Mouse (Mus musculus): Measurements from ENCODE around the gene Irx5. TPM values are rescaled to one million over a fixed set of nuclear protein-coding genes. Genes with fewer than 3 reads are reported as not detected.

The Irx5 gene
- not detected for total RNA-seq (2021)
- long read RNA-seq, experiment 1 = 0 reads
- long read RNA-seq, experiment 2 = 0 reads

GRCm38 (mm10) chr8:92357398-92357981 is at the start of gene Irx5:
Irx5 (plus strand) TSS chr8:92357625.
- peak; percentile 48 for DNase-seq
- intact Hi-C loops (cut with DNase I; ENCODE audit: low total_unique reads) = no loop called here

- intact Hi-C loops (cut with DNase I; ENCODE audit: low total_unique reads) = no loop called here
- no peak for DNase-seq
Observed at GRCm38 (mm10) chr8:92312178-92312577, 45.2 kb upstream of the Irx5 start.

DNA sequence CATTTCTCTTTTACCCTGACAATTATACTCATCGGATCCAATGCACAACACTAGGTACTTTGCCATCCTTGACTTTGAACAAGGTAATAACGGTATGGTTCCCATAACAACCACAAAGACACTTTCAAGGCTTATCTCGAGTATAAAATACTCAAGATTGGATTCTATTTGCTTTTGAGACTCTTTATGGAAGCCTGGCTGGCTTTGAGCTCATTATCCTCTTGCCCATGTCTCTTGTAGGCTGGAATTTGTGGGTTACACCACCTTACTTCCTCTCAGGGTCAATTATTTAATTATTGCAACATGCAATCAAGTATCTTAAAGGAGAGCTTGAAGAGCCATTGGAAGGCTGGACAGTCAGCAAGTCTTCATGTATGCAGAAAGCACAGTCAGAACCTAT is 43.7 kb upstream of the Irx5 start:
- no peak for DNase-seq
- intact Hi-C loops (cut with DNase I; ENCODE audit: low total_unique reads) = no loop called here

DNA sequence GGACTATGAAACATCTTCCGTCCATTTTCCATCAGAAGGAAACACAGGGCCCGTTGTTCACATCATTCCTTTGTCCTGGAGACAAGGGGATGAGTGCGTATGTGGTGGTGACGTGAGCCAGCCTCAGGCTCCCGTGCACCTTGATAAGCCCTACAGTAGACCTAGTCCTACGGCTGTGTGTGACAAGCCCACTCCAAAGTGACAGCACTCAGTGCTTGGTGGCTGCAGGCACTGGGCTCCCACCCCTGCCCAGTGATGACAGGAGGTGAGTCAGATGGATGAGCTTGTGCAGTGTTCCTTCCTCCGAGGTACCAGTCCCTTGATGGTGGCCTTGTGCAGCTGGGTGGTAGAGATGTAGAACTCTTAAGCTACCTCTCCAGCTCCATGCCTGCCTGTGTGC is 33.7 kb upstream of the Irx5 start:
- intact Hi-C loops (cut with DNase I; ENCODE audit: low total_unique reads) = no loop called here
- no peak for DNase-seq

DNA sequence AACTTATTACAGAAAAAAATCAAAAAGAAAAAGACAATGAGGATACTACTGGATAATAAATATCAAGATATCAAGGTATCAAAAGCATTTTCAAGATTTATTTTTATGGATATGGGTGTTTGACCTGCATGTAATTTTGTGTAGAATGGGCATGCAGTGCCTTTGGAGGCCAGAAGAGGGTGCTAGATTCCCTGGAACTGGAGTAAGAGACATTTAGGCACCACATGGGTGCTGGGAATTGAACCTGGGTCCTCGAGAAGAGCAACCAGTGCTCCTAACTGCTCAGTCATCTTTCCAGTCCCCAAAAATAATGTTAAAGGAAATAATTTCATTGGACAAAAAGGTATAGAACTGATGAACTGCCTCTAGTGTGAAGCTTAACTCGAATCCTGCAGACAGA is 30.2 kb upstream of the Irx5 start:
- intact Hi-C loops (cut with DNase I; ENCODE audit: low total_unique reads) = no loop called here

DNA sequence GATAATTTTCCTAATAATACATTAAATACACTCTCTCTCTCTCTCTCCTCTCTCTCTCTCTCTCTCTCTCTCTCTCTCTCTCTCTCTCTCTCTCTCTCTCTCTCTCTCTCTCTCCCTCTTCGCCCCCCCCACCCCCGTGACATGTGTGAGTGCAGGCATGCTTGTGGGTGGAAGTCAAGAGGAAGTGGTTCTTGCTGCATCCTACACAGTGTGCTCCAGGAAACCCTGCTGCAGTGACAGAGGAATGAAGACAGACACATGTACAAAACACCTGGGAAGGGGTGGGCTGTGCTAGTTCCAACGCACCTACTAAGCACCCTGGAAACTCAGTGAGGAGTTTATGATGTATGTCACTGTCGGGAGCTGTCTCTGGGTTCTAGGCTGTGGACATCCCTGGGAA is 28.2 kb upstream of the Irx5 start:
- intact Hi-C loops (cut with DNase I; ENCODE audit: low total_unique reads) = no loop called here

More for the DNA sequence above, 30.2 kb upstream of the Irx5 start:
- DNase-seq = no peak

DNA sequence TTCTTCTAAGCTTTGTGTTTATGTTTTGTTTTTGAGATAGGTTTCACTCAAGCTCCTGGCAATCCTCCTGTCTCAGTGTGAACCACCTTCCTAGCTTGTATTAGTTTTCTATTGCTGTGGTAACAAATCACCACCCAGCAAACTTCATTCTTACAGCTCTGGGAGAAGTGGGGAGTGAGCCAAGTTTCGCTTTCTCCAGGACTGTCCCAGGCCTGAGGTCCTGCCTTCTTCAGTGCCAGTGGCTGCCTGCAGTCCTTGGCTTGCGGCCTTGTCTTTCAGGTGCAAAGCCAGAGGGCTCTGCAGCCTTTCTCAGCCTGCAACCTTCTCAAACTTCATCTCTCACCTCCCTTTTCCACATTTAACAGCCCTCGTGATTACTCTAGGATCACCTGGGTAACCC is 25.6 kb upstream of the Irx5 start:
- DNase-seq = no peak

More for the DNA sequence above, 28.2 kb upstream of the Irx5 start:
- DNase-seq = no peak

GRCm38 (mm10) chr8:92333406-92333805 is 24.0 kb upstream of the Irx5 start:
- intact Hi-C loops (cut with DNase I; ENCODE audit: low total_unique reads) = no loop called here
- DNase-seq = no peak

More for the DNA sequence above, 25.6 kb upstream of the Irx5 start:
- intact Hi-C loops (cut with DNase I; ENCODE audit: low total_unique reads) = no loop called here

DNA sequence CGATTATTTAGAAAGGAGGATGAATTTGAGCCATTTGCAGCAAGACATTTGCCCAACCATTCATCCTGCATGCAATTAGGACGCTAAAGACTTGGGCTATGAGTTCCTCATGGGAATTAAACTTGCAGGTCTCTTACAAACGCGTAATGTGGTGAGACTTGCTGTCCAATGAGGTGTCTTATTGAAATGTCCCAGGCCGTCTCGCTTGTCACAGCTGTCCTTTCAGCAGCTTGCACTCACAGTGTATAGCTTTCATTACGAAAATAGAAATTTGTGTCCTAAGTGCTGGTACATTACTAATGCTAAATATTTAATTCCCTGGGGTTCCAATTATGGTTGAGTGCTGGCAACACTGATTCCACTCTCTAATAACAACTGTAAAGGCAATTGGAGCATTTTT is 22.3 kb upstream of the Irx5 start:
- no peak for DNase-seq
- intact Hi-C loops (cut with DNase I; ENCODE audit: low total_unique reads) = no loop called here

GRCm38 (mm10) chr8:92336041-92336440 is 21.4 kb upstream of the Irx5 start:
- DNase-seq = no peak
- intact Hi-C loops (cut with DNase I; ENCODE audit: low total_unique reads) = no loop called here

- DNase-seq = no peak
- intact Hi-C loops (cut with DNase I; ENCODE audit: low total_unique reads) = no loop called here
Observed at GRCm38 (mm10) chr8:92343544-92343943, 13.9 kb upstream of the Irx5 start.

DNA sequence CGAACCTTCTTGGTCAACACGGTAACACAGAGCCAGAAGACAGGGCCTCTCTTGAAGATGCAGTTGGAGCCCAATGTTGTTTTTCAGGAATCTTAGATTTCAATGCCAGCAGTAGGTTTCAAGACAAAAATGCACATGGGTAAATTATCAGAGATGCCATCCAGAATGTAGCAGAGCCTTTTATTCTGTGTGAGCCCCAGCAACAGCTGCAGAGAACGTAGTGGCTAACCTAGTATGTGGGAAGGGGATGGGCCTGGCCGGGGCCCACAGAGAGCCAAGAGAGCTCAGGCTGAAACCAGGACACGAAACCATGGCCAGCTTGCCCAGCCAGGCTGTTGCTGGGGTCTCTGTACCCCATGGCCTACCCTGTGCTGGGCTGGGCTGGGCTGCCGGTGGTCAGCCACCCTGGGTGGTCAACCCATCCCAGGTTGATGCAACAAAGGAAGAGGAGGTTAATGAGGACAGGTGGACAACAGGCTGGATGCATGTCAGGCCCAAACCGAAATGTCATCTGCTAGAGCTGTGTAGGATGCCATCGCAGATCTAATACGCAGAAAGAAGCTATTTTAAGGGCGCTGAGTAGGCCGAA is 7.4 kb upstream of the Irx5 start:
- intact Hi-C loops (cut with DNase I; ENCODE audit: low total_unique reads) = loop anchor here (5.0 kb wide), 1 partner anchor 548 kb away; the partner anchor contains the start of gene Irx3
- no peak for DNase-seq

- intact Hi-C loops (cut with DNase I; ENCODE audit: low total_unique reads) = loop anchor here (5.0 kb wide), 1 partner anchor 551 kb away; the partner anchor contains the start of gene Irx3
- DNase-seq = no peak
Observed at GRCm38 (mm10) chr8:92353405-92353804, 4.0 kb upstream of the Irx5 start.

- intact Hi-C loops (cut with DNase I; ENCODE audit: low total_unique reads) = loop anchor here (5.0 kb wide), 1 partner anchor 553 kb away; the partner anchor contains the start of gene Irx3
- no peak for DNase-seq
Observed at GRCm38 (mm10) chr8:92354536-92355482, 2.6 kb upstream of the Irx5 start.

- DNase-seq = peak; percentile 95
Observed at GRCm38 (mm10) chr8:92355701-92356612, 1.5 kb upstream of the Irx5 start.

DNA sequence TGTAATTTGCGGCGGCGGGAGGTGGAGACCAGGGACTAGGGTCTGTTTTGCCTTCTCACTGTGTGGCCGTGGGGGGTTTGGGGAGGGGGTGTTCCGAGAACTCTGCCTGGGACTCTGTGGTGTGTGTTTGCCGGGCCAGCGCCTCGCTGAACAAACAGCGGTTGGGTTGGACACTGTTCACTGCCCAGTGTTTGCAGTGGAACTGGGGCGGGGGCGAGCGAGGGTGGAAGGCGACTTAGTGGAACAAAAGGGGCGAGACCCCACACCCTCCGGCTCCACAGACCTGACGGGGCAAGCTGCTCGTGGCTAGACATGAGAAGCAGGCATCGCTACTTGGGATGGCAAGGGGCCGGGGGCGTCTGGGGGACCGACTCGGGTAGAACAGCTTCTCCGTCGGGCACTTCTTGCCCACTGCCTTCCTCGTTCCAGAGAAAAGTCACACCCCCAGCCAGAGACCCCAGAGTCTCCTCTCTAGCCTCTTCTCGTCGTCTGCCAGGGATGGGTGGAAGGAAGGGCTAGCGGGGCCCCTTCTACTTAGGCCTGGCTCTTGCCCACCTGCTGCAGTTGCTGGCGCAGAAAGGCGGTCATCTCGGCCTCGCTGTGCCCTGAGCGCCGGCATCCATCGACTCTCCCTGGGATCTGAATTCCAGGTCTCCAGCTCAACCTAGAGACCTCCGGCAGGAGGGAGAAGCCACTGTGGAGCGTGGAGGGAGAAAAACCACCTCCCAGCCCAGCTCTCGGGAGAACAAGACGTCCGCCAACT is 631 bp upstream of the Irx5 start:
- intact Hi-C loops (cut with DNase I; ENCODE audit: low total_unique reads) = no loop called here
- no peak for DNase-seq

More at GRCm38 (mm10) chr8:92355701-92356612, 1.5 kb upstream of the Irx5 start:
- intact Hi-C loops (cut with DNase I; ENCODE audit: low total_unique reads) = no loop called here

DNA sequence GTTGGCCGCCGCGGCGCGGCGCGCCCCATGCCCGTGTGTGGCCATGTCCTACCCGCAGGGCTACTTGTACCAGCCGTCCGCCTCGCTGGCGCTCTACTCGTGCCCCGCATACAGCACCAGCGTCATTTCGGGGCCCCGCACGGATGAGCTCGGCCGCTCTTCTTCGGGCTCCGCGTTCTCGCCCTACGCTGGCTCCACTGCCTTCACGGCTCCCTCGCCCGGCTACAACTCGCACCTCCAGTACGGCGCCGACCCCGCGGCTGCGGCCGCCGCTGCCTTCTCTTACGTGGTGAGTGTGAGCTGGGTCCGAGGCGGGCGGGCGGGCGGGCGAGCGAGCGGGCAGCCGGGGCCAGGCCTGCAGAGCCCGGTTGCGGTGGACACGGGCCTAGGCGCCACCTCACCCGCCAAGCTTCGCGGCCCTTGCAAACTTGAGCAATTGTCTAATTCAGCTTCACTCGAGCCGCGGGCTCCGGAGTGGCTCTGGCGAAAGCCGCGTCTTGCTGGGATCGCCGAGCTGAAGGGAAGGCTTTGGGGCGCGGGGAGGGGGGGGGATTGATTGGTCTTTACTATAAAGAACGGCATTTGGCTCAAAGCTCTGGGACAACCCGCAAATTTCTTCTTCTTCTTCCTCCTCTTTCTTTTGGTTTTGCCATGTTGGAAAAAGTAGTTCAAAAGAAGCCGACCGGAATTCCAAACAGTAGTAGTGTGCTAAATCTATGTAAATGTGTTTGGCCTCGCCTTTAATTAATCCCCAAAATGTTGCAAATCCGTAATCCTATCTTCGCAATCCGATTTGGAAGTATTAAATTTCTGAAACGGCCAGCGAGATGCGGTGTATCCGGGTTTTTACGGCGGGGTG is 945 bp downstream of the Irx5 start:
- no peak for DNase-seq
- intact Hi-C loops (cut with DNase I; ENCODE audit: low total_unique reads) = no loop called here

All from gastrocnemius, postnatal 14 days (tissue).